Mouse (Mus musculus): ENCODE results near the gene Nudt14. TPM values are rescaled to one million over a fixed set of nuclear protein-coding genes. Genes with fewer than 3 reads are reported as not detected.

The Nudt14 gene
- total RNA-seq, 1 experiment from 2014 or later = 6.5 TPM

GRCm38 (mm10) chr12:112917906-112918305, 24.0 kb downstream of the Nudt14 start:
- ATAC-seq (replicated peaks; ENCODE audit: insufficient number of reproducible peaks, low FRiP score, low TSS enrichment, poor library complexity, severe bottlenecking) = no peak

GRCm38 (mm10) chr12:112917486-112917885, 24.4 kb downstream of the Nudt14 start:
- no peak; the same call in 1 of the 2 replicates for ATAC-seq (replicated peaks; ENCODE audit: insufficient number of reproducible peaks, low FRiP score, low TSS enrichment, poor library complexity, severe bottlenecking)

GRCm38 (mm10) chr12:112916698-112917400, 25.1 kb downstream of the Nudt14 start:
- no peak for ATAC-seq (replicated peaks; ENCODE audit: insufficient number of reproducible peaks, low FRiP score, low TSS enrichment, poor library complexity, severe bottlenecking)

GRCm38 (mm10) chr12:112915587-112915986, 26.3 kb downstream of the Nudt14 start:
- no peak for ATAC-seq (replicated peaks; ENCODE audit: insufficient number of reproducible peaks, low FRiP score, low TSS enrichment, poor library complexity, severe bottlenecking)

GRCm38 (mm10) chr12:112914527-112914926, 27.4 kb downstream of the Nudt14 start:
- ATAC-seq (replicated peaks; ENCODE audit: insufficient number of reproducible peaks, low FRiP score, low TSS enrichment, poor library complexity, severe bottlenecking) = no peak

- no peak for ATAC-seq (replicated peaks; ENCODE audit: insufficient number of reproducible peaks, low FRiP score, low TSS enrichment, poor library complexity, severe bottlenecking)
Observed at GRCm38 (mm10) chr12:112912951-112913745, 28.8 kb downstream of the Nudt14 start.

GRCm38 (mm10) chr12:112911701-112912100, 30.2 kb downstream of the Nudt14 start:
- no peak for ATAC-seq (replicated peaks; ENCODE audit: insufficient number of reproducible peaks, low FRiP score, low TSS enrichment, poor library complexity, severe bottlenecking)

- no peak for ATAC-seq (replicated peaks; ENCODE audit: insufficient number of reproducible peaks, low FRiP score, low TSS enrichment, poor library complexity, severe bottlenecking)
Observed at GRCm38 (mm10) chr12:112908991-112909390, 32.9 kb downstream of the Nudt14 start.

- no peak for ATAC-seq (replicated peaks; ENCODE audit: insufficient number of reproducible peaks, low FRiP score, low TSS enrichment, poor library complexity, severe bottlenecking)
Observed at GRCm38 (mm10) chr12:112905001-112905400, 36.9 kb downstream of the Nudt14 start.

- no peak for ATAC-seq (replicated peaks; ENCODE audit: insufficient number of reproducible peaks, low FRiP score, low TSS enrichment, poor library complexity, severe bottlenecking)
Observed at GRCm38 (mm10) chr12:112903941-112904340, 38.0 kb downstream of the Nudt14 start.

- no peak for ATAC-seq (replicated peaks; ENCODE audit: insufficient number of reproducible peaks, low FRiP score, low TSS enrichment, poor library complexity, severe bottlenecking)
Observed at GRCm38 (mm10) chr12:112900641-112901040, 41.3 kb downstream of the Nudt14 start.

GRCm38 (mm10) chr12:112898960-112899359, 43.0 kb downstream of the Nudt14 start:
- no peak for ATAC-seq (replicated peaks; ENCODE audit: insufficient number of reproducible peaks, low FRiP score, low TSS enrichment, poor library complexity, severe bottlenecking)

- ATAC-seq (replicated peaks; ENCODE audit: insufficient number of reproducible peaks, low FRiP score, low TSS enrichment, poor library complexity, severe bottlenecking) = no peak
Observed at GRCm38 (mm10) chr12:112898351-112898750, 43.6 kb downstream of the Nudt14 start.

- ATAC-seq (replicated peaks; ENCODE audit: insufficient number of reproducible peaks, low FRiP score, low TSS enrichment, poor library complexity, severe bottlenecking) = peak; percentile 82
Observed at GRCm38 (mm10) chr12:112897522-112898212, 44.3 kb downstream of the Nudt14 start.

- peak; percentile 41; the same call in 1 of the 2 replicates for ATAC-seq (replicated peaks; ENCODE audit: insufficient number of reproducible peaks, low FRiP score, low TSS enrichment, poor library complexity, severe bottlenecking)
Observed at GRCm38 (mm10) chr12:112894969-112895368, 47.0 kb downstream of the Nudt14 start.

- ATAC-seq (replicated peaks; ENCODE audit: insufficient number of reproducible peaks, low FRiP score, low TSS enrichment, poor library complexity, severe bottlenecking) = no peak
Observed at GRCm38 (mm10) chr12:112894303-112894884, 47.5 kb downstream of the Nudt14 start.

GRCm38 (mm10) chr12:112885465-112885864, 56.5 kb downstream of the Nudt14 start:
- ATAC-seq (replicated peaks; ENCODE audit: insufficient number of reproducible peaks, low FRiP score, low TSS enrichment, poor library complexity, severe bottlenecking) = no peak

Data from monocyte, adult 5-6 weeks (primary cell).